ENCODE assay signal across 8 mouse cellular contexts in the genomic region with DNA sequence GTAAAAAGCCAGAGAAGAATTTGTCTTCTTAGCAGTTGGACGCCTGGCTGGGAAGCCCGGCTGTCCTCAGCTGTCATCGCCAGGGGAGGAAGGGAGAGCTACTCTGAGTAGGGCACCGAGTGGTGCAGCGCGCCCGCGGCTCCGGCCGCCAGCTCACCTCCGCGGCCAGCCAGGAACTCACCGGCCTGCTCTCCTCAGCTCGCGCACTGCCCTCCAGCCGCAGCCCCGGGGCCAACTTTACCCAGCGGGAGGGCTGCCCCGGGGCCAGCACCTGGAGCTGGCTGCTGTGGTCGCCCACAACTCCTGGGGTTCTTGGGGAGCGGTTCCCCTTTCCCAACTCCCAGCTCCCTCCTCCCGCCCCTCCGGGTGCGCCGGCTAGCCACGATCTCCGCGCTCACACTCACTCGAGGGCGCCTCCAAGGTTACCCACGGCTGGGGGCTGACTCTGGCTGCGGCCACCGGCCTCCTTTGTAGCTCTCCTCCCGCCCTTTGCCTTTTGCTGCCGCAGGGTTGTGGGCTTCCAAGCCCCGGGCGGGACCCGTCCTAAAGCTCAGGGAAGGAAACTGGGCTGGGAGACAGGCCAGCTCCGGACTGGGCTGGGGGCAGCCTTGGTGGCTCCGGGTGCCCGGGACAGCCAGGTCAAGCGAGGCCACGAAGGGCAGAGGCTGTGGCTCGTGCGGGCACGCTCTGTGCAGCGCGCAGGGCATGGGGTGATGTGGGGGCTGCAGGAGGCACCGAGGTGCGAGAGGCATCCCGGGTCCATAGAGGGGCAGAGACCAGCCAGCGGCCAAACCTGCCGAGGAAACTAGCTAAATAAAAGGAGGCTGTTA. TPM values are rescaled to one million over a fixed set of nuclear protein-coding genes. Genes with fewer than 3 reads are reported as not detected.
A peak's percentile ranks its signal among the peaks of the same experiment; 100 is the strongest.
DNase-seq lines count a peak whose midpoint lies in the region; ATAC-seq and TF ChIP-seq lines count a peak whose summit lies in the region.

No protein-coding gene starts in this region.

- peak overlapping the region; percentile 37 for H3K4me3 ChIP-seq in cortical plate, adult 2 months (ENCODE audit: insufficient read depth, low read length)
- H3K4me3 ChIP-seq in heart, adult 2 months = peak overlapping the region; percentile 86
- peak overlapping the region; percentile 51 for H3K4me3 ChIP-seq in lung, embryonic 16.5 days (ENCODE audit: low read length)

- peaks cover 4% of the 10 kb centered on the region; the same call in 1 of the 2 replicates for H3K36me3 ChIP-seq in heart, adult 2 months (ENCODE audit: control insufficient read depth, insufficient read depth, low read length)
- H3K36me3 ChIP-seq in lung, embryonic 16.5 days (ENCODE audit: control insufficient read depth, insufficient read depth, low read length) = no peaks in the 10 kb centered on the region

- H3K9me3 ChIP-seq in lung, embryonic 16.5 days (ENCODE audit: control insufficient read depth, low read length) = no peaks in the 10 kb centered on the region

- peak; percentile 83 for ATAC-seq in lung, embryonic 16.5 days (ENCODE audit: low read depth)

- no peaks in the 10 kb centered on the region for H3K27me3 ChIP-seq in heart, adult 2 months (ENCODE audit: control insufficient read depth, insufficient read depth, low read length)
- H3K27me3 ChIP-seq in lung, embryonic 16.5 days (ENCODE audit: control insufficient read depth, insufficient read depth, low read depth, low read length) = peaks cover 54% of the 10 kb centered on the region

- TF ChIP-seq POLR2A in cortical plate, adult 2 months (IDR thresholded peaks at IDR 0.05; ENCODE audit: extremely low read depth, insufficient read depth, low read length) = no peak
- TF ChIP-seq POLR2A in heart, adult 2 months (IDR thresholded peaks at IDR 0.05; ENCODE audit: insufficient read depth, low read depth, low read length) = no peak

- intact Hi-C loops in heart, adult 2 months (cut with DNase I) = no loop called here

- no peak overlapping the region for H3K27ac ChIP-seq in cortical plate, adult 2 months (ENCODE audit: insufficient read depth, low read length)
- H3K27ac ChIP-seq in heart, adult 2 months = peak overlapping the region; percentile 83
- H3K27ac ChIP-seq in lung, embryonic 16.5 days (ENCODE audit: low read length) = no peak overlapping the region

- H3K4me1 ChIP-seq in cortical plate, adult 2 months (ENCODE audit: control insufficient read depth, insufficient read depth, low read length) = no peaks in the 10 kb centered on the region; the same call in 1 of the 2 replicates
- H3K4me1 ChIP-seq in heart, adult 2 months (ENCODE audit: control insufficient read depth, insufficient read depth, low read length) = peaks cover 4% of the 10 kb centered on the region
- H3K4me1 ChIP-seq in lung, embryonic 16.5 days (replicated peaks; ENCODE audit: control insufficient read depth, insufficient read depth, low read length) = peaks cover 10% of the 10 kb centered on the region

- TF ChIP-seq CTCF in cortical plate, adult 2 months (IDR thresholded peaks at IDR 0.05; ENCODE audit: extremely low read depth, insufficient read depth, low read length) = no peak
- no peak for TF ChIP-seq CTCF in heart, adult 2 months (IDR thresholded peaks at IDR 0.05)

- peak overlapping the region; percentile 80 for H3K4me2 ChIP-seq in lung, embryonic 16.5 days (ENCODE audit: low read depth, low read length)

- DNase-seq in A20 (ENCODE audit: low read depth, low spot score) = peak; percentile 84
- DNase-seq in T-cell, adult 2 months (ENCODE audit: low spot score) = peak; percentile 12
- peak; percentile 78 to 82 for DNase-seq in heart, adult 2 months
- DNase-seq in kidney, adult 18-20 months = peak; percentile 75
- peak; percentile 27 for DNase-seq in ovary, postnatal 10 days (ENCODE audit: low spot score)
- DNase-seq in yolk sac, embryonic 10.5 days (ENCODE audit: low spot score) = peak; percentile 46

- no peak for TF ChIP-seq EP300 in heart, adult 2 months (IDR thresholded peaks at IDR 0.05; ENCODE audit: insufficient read depth, low read depth, low read length)

- under 1% methylated on average over 53 of the region's 53 CpGs for WGBS in heart, adult 2 months
- 1% methylated on average over 52 of the region's 53 CpGs for WGBS in lung, embryonic 16.5 days

- peak overlapping the region; percentile 79 for H3K9ac ChIP-seq in heart, adult 2 months (ENCODE audit: low read depth, low read length)
- peak overlapping the region; percentile 44 for H3K9ac ChIP-seq in lung, embryonic 16.5 days (ENCODE audit: low read length)

- no peaks in the 10 kb centered on the region for H3K79me2 ChIP-seq in heart, adult 2 months (replicated peaks; ENCODE audit: control insufficient read depth, insufficient read depth, low read length)

RNA-seq across cellular contexts. Expression of gene Cdkn2c, which starts 9.8 kb away (rescaled TPM):
- 5.4 and 6.3 TPM in 2 replicates for polyA plus RNA-seq in cortical plate, adult 2 months (2012; rRNA removed)
- total RNA-seq in heart, adult 2 months (2021) = 10 to 100 TPM; 11.0 to 14.5 TPM
- polyA plus RNA-seq in heart, adult 2 months (2012; rRNA removed) = 6.3 and 11.0 TPM in 2 replicates
- 15.6 and 16.0 TPM in 2 replicates for polyA plus RNA-seq in lung, embryonic 16.5 days (2015; fragmentation: Nextera tagmentation; extraction: Ambion mirVana)

RNA-seq across cellular contexts. Expression of gene Faf1, which starts 19.2 kb away (rescaled TPM):
- polyA plus RNA-seq in cortical plate, adult 2 months (2012; rRNA removed) = 17.9 and 20.4 TPM in 2 replicates
- 10 to 100 TPM; 37.1 to 46.0 TPM for total RNA-seq in heart, adult 2 months (2021)
- polyA plus RNA-seq in heart, adult 2 months (2012; rRNA removed) = 9.6 and 18.5 TPM in 2 replicates
- polyA plus RNA-seq in lung, embryonic 16.5 days (2015; fragmentation: Nextera tagmentation; extraction: Ambion mirVana) = 17.5 and 20.9 TPM in 2 replicates

Comparison
In these comparisons a context has a peak if more than half of its experiments do, and no peak if none do; other contexts are left out.
1. DNase-seq: peak in every context shown above with its lines; median percentile 84 in A20; 80 in heart, adult 2 months; 75 in kidney, adult 18-20 months; 46 in yolk sac, embryonic 10.5 days; 27 in ovary, postnatal 10 days; 12 in T-cell, adult 2 months.